Mouse (Mus musculus) embryonic facial prominence, embryonic 12.5 days (tissue): ENCODE results near the gene Olfr1441. TPM values are rescaled to one million over a fixed set of nuclear protein-coding genes. Genes with fewer than 3 reads are reported as not detected.

Source experiments
- ATAC-seq: fragments of 200-750 bp; cut with Nextera tagmentation; 2 replicates; pipeline ENCODE4 v1.8.0; 2017; ENCODE audit not compliant: insufficient number of reproducible peaks, insufficient read depth, low FRiP score, low TSS enrichment
- H3K27ac ChIP-seq: fragments of 300-500 bp; sonication (generic); 2 replicates; pipeline ENCODE4 v1.5.1; 2016; ENCODE audit warnings: mild to moderate bottlenecking
- H3K27me3 ChIP-seq: fragments of 300-500 bp; sonication (generic); 2 replicates; pipeline ENCODE4 v1.6.1; 2016; ENCODE audit warnings: mild to moderate bottlenecking, moderate library complexity
- H3K36me3 ChIP-seq: fragments of 300-500 bp; sonication (generic); 2 replicates; pipeline ENCODE4 v1.6.1; 2016; ENCODE audit warnings: mild to moderate bottlenecking
- H3K4me1 ChIP-seq: fragments of 300-500 bp; sonication (generic); 2 replicates; pipeline ENCODE4 v1.6.1; 2016
- H3K4me2 ChIP-seq: fragments of 300-500 bp; sonication (generic); replicated peaks from 2 replicates; pipeline ENCODE4 v1.6.1; 2016; ENCODE audit warnings: mild to moderate bottlenecking, moderate library complexity
- H3K4me3 ChIP-seq: fragments of 300-500 bp; sonication (generic); 2 replicates; pipeline ENCODE4 v1.5.1; 2016; ENCODE audit warnings: mild to moderate bottlenecking
- H3K9ac ChIP-seq: fragments of 300-500 bp; sonication (generic); 2 replicates; pipeline ENCODE4 v1.6.1; 2016; ENCODE audit warnings: mild to moderate bottlenecking, moderate library complexity
- H3K9me3 ChIP-seq: fragments of 300-500 bp; sonication (generic); 2 replicates; pipeline ENCODE4 v1.6.1; 2016; ENCODE audit warnings: mild to moderate bottlenecking, moderate library complexity
- WGBS: fragments of 180-500 bp; shearing (Covaris S2); methylation state at CpG from one replicate; pipeline ENCODE4 v1.1.7; 2016; 5-methylcytosine and 5-hydroxymethylcytosine counted together
- polyA plus RNA-seq: library from polyadenylated mRNA; unstranded; fragments of >200 nt; fragmentation: Nextera tagmentation; extraction: Ambion mirVana; gene quantifications from 2 replicates; pipeline ENCODE4 v1.2.1, GENCODE M21; 2016

Gene Olfr1441
- polyA plus RNA-seq, 1 experiment from 2014 or later, result not detected

GRCm38 (mm10) chr19:12464127-12464526, 46.9 kb downstream of the Olfr1441 start:
- Histone ChIP-seq H3K27ac (no peak overlapping the region), H3K36me3 (no peaks in the 10 kb centered on the region), H3K4me1 (no peaks in the 10 kb centered on the region), H3K4me3 (no peak overlapping the region), H3K27me3 (no peaks in the 10 kb centered on the region), H3K4me2 (no peak overlapping the region), H3K9ac (no peak overlapping the region), H3K9me3 (no peaks in the 10 kb centered on the region)
- no peak for ATAC-seq
- WGBS, result 71% methylated on average over 5 of the region's 5 CpGs

- Histone ChIP-seq H3K27me3 (no peaks in the 10 kb centered on the region), H3K4me1 (no peaks in the 10 kb centered on the region), H3K4me2 (no peak overlapping the region), H3K9me3 (no peaks in the 10 kb centered on the region), H3K9ac (no peak overlapping the region), H3K36me3 (no peaks in the 10 kb centered on the region), H3K27ac (no peak overlapping the region), H3K4me3 (no peak overlapping the region)
- 84% methylated on average over 4 of the region's 4 CpGs for WGBS
- ATAC-seq, result no peak
These were observed 47.4 kb downstream of the Olfr1441 start for GRCm38 (mm10) chr19:12464674-12465073.

GRCm38 (mm10) chr19:12465530-12466144, 48.4 kb downstream of the Olfr1441 start:
- Histone ChIP-seq H3K9ac (no peak overlapping the region), H3K9me3 (no peaks in the 10 kb centered on the region), H3K4me3 (no peak overlapping the region), H3K27me3 (no peaks in the 10 kb centered on the region), H3K4me2 (no peak overlapping the region), H3K36me3 (no peaks in the 10 kb centered on the region), H3K27ac (no peak overlapping the region), H3K4me1 (no peaks in the 10 kb centered on the region)
- ATAC-seq, result no peak
- 90% methylated on average over 10 of the region's 10 CpGs for WGBS

- H3K9ac ChIP-seq, result no peak overlapping the region
- H3K4me1 ChIP-seq, result no peaks in the 10 kb centered on the region
- H3K36me3 ChIP-seq, result no peaks in the 10 kb centered on the region
- no peak for ATAC-seq
- 35% methylated on average over 7 of the region's 7 CpGs for WGBS
- H3K4me3 ChIP-seq, result no peak overlapping the region
- no peak overlapping the region for H3K4me2 ChIP-seq
- no peaks in the 10 kb centered on the region for H3K9me3 ChIP-seq
- H3K27me3 ChIP-seq, result no peaks in the 10 kb centered on the region
- no peak overlapping the region for H3K27ac ChIP-seq
These were observed 49.0 kb downstream of the Olfr1441 start for GRCm38 (mm10) chr19:12466204-12466603.

- no peaks in the 10 kb centered on the region for H3K4me1 ChIP-seq
- no peaks in the 10 kb centered on the region for H3K27me3 ChIP-seq
- no peaks in the 10 kb centered on the region for H3K36me3 ChIP-seq
- no peak for ATAC-seq
- no peak overlapping the region for H3K4me2 ChIP-seq
- H3K27ac ChIP-seq, result no peak overlapping the region
- H3K4me3 ChIP-seq, result no peak overlapping the region
- 84% methylated on average over 5 of the region's 5 CpGs for WGBS
- H3K9ac ChIP-seq, result no peak overlapping the region
- no peaks in the 10 kb centered on the region for H3K9me3 ChIP-seq
These were observed 50.2 kb downstream of the Olfr1441 start for GRCm38 (mm10) chr19:12467436-12467835.

GRCm38 (mm10) chr19:12471866-12472265, 54.6 kb downstream of the Olfr1441 start:
- no peak overlapping the region for H3K9ac ChIP-seq
- no peak overlapping the region for H3K4me3 ChIP-seq
- 0 out of 2 replicates have a peak, but pooled peaks cover 7% of the 10 kb centered on the region for H3K4me1 ChIP-seq
- no peak overlapping the region for H3K4me2 ChIP-seq
- ATAC-seq, result no peak
- H3K9me3 ChIP-seq, result no peaks in the 10 kb centered on the region
- H3K27ac ChIP-seq, result no peak overlapping the region
- H3K36me3 ChIP-seq, result no peaks in the 10 kb centered on the region
- H3K27me3 ChIP-seq, result no peaks in the 10 kb centered on the region
- 70% methylated on average over 3 of the region's 3 CpGs for WGBS

- Histone ChIP-seq H3K4me2 (no peak overlapping the region), H3K9me3 (no peaks in the 10 kb centered on the region), H3K4me1 (0 out of 2 replicates have a peak, but pooled peaks cover 7% of the 10 kb centered on the region), H3K27me3 (no peaks in the 10 kb centered on the region), H3K9ac (no peak overlapping the region), H3K27ac (no peak overlapping the region), H3K4me3 (no peak overlapping the region), H3K36me3 (no peaks in the 10 kb centered on the region)
- no peak for ATAC-seq
- 73% methylated on average over 5 of the region's 5 CpGs for WGBS
These were observed 55.2 kb downstream of the Olfr1441 start for GRCm38 (mm10) chr19:12472381-12472976.

Other genes starting within 250 kb of the Olfr1441 start
- not detected in 2 replicates for gene Olfr1555-ps1, start 247.3 kb upstream of the Olfr1441 start, polyA plus RNA-seq
- not detected in 2 replicates for gene Olfr1431, start 216.8 kb upstream of the Olfr1441 start, polyA plus RNA-seq
- gene Olfr1432, start 184.8 kb upstream of the Olfr1441 start, polyA plus RNA-seq, result not detected in 2 replicates
- gene Olfr262, start 175.8 kb upstream of the Olfr1441 start, polyA plus RNA-seq, result not detected in 2 replicates
- gene Olfr235, start 156.4 kb upstream of the Olfr1441 start, polyA plus RNA-seq, result not detected in 2 replicates
- gene Olfr1434, start 137.6 kb upstream of the Olfr1441 start, polyA plus RNA-seq, result 0.08 TPM in 1 of 2 replicates, not detected in the other
- gene Olfr1436, start 118.3 kb upstream of the Olfr1441 start, polyA plus RNA-seq, result not detected in 2 replicates
- not detected in 2 replicates for gene Olfr1437, start 92.3 kb upstream of the Olfr1441 start, polyA plus RNA-seq
- not detected in 2 replicates for gene Olfr1438-ps1, start 81.5 kb upstream of the Olfr1441 start, polyA plus RNA-seq
- not detected in 2 replicates for gene Olfr1440, start 30.2 kb upstream of the Olfr1441 start, polyA plus RNA-seq
- gene Pfpl, start 10.5 kb downstream of the Olfr1441 start, polyA plus RNA-seq, result not detected in 2 replicates
- 0.41 and 0.49 TPM in 2 replicates for gene Mpeg1, start 43.3 kb downstream of the Olfr1441 start, polyA plus RNA-seq
- 10.9 and 13.2 TPM in 2 replicates for gene Dtx4, start 84.0 kb downstream of the Olfr1441 start, polyA plus RNA-seq
- 21.6 and 23.4 TPM in 2 replicates for gene Fam111a, start 128.3 kb downstream of the Olfr1441 start, polyA plus RNA-seq
- gene Gm4952, start 182.5 kb downstream of the Olfr1441 start, polyA plus RNA-seq, result 0.06 and 0.10 TPM in 2 replicates
- gene Glyat, start 215.9 kb downstream of the Olfr1441 start, polyA plus RNA-seq, result not detected in 2 replicates